Mouse (Mus musculus) testis, adult 2 months (tissue): ENCODE measurements around the gene Hmbs. TPM values are rescaled to one million over a fixed set of nuclear protein-coding genes. Genes with fewer than 3 reads are reported as not detected.
A peak's percentile ranks its signal among the peaks of the same experiment; 100 is the strongest.

Experiments
- H3K27ac ChIP-seq: fragments of 200-500 bp; 2 replicates; pipeline ENCODE4 v1.5.1; 2012; ENCODE audit warnings: low read depth, low read length; ENCODE audit not compliant: control insufficient read depth, insufficient read depth
- H3K27me3 ChIP-seq: fragments of 200-500 bp; 2 replicates; pipeline ENCODE4 v1.6.1; 2012; ENCODE audit warnings: mild to moderate bottlenecking, low read length, moderate library complexity; ENCODE audit not compliant: control insufficient read depth, insufficient read depth
- H3K36me3 ChIP-seq: fragments of 200-500 bp; 2 replicates; pipeline ENCODE4 v1.6.1; 2012; ENCODE audit warnings: mild to moderate bottlenecking, low read length; ENCODE audit not compliant: control insufficient read depth, insufficient read depth
- H3K4me1 ChIP-seq: fragments of 200-500 bp; 2 replicates; pipeline ENCODE4 v1.6.1; 2012; ENCODE audit warnings: low read length; ENCODE audit not compliant: control insufficient read depth, insufficient read depth
- H3K4me3 ChIP-seq: fragments of 200-500 bp; 2 replicates; pipeline ENCODE4 v1.5.1; 2012; ENCODE audit warnings: low read depth, mild to moderate bottlenecking, low read length, moderate library complexity, mixed read lengths; ENCODE audit not compliant: control insufficient read depth
- CTCF ChIP-seq: fragments of 200-500 bp; IDR thresholded peaks from 2 replicates; pipeline ENCODE4 v1.5.1; 2012; ENCODE audit warnings: low read depth, mild to moderate bottlenecking, inconsistent platforms, low read length, moderate library complexity; ENCODE audit not compliant: control insufficient read depth, insufficient read depth, insufficient replicate concordance
- POLR2A ChIP-seq: fragments of 200-500 bp; IDR thresholded peaks from 2 replicates; pipeline ENCODE4 v1.6.1; 2012; ENCODE audit warnings: low read depth, mild to moderate bottlenecking, inconsistent platforms, low read length, moderate library complexity; ENCODE audit not compliant: control insufficient read depth
- polyA plus RNA-seq: library from polyadenylated mRNA; depleted of rRNA; stranded (reverse); fragments of >200 nt; gene quantifications from 2 replicates; pipeline ENCODE4 v1.2.3, GENCODE M21; 2012

Gene Hmbs
- polyA plus RNA-seq, 1 experiment = 18.2 TPM

DNA sequence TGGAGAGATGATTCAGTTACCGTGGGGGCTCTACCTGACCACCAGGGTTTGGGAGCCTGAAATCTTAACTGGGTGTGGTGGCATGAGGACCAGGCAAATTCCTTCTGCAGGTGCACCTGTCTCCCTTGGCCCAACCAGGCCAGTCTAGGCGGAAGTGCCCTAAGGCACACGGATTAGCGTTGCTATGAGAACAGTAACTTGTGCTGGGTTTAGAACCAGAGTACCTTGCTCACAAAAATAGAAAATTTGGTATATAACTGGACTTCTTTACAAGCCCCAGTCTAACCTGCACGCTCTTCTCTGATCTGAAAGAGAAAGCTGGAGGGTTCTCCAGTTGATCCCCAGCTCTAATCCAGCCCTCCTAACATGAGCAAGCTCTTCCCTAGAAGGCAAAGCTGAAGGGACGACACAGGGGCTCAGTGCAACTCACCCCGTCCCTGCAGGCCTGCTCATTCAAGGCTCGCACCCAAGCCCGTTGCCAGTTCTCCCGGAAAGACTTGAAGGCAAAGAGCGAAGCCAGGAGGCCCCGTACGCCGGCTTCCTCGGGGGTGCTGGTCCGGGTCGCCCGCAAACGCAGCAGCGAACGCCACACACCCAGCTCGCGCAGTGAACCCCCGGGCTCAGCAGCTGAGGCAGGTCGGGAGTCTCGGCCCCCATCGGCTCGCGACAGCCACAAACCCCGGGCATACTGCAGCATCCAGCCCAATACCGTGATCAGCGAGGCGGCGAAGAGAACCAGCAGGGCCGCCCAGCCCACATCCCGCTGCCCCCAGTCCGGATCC lies 24.7 kb downstream of the Hmbs start:
- no peak overlapping the region for H3K27ac ChIP-seq
- H3K27me3 ChIP-seq = no peaks in the 10 kb centered on the region

GRCm38 (mm10) chr9:44318826-44319095 lies 25.3 kb downstream of the Hmbs start:
- H3K4me1 ChIP-seq = peaks cover 23% of the 10 kb centered on the region
- no peaks in the 10 kb centered on the region; the same call in 1 of the 2 replicates for H3K36me3 ChIP-seq
- H3K27me3 ChIP-seq = no peaks in the 10 kb centered on the region
- no peak overlapping the region for H3K27ac ChIP-seq
- TF ChIP-seq POLR2A = no peak
- TF ChIP-seq CTCF = no peak
- H3K4me3 ChIP-seq = no peak overlapping the region

More for the DNA sequence above, 24.7 kb downstream of the Hmbs start:
- H3K4me1 ChIP-seq = peaks cover 23% of the 10 kb centered on the region
- H3K36me3 ChIP-seq = no peaks in the 10 kb centered on the region; the same call in 1 of the 2 replicates
- TF ChIP-seq CTCF (no peak), POLR2A (no peak)
- peak overlapping the region; percentile 86 for H3K4me3 ChIP-seq

DNA sequence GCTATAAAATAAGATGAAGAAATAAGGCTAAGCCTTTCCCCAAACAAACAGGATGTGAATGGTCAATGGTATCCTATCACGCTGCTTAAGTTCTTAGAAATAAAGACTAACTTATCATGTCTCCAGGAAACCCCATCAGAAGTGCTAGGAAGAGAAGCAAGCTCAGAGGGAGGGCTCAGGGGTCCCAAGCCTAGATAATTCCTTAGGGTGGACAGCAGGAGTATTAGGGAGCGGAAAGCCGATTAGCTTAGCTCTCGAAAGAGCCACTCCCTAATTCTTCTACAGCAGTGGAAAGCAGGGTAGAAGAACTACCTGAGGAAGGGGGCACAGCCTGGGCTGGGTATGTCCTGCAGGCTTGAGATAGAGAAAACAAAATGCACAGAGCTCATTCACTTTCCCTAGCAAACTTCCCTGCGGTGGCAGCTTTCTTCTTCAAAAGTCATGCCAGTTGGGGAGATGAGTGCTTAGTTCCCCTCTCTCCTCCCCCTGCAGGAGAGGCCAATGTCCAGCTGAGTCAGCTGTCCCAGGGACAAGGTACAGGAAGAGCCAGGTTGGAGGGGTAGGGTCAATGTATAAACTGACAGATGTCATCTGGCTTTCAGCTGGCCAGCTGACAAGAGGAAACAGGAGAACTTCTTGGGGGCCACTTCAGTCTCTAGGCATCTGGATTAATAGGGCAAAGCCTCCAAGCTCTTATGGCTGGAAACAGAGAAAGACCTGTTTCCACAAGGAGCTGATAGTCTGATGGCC lies 25.8 kb downstream of the Hmbs start:
- H3K27ac ChIP-seq = no peak overlapping the region
- no peak overlapping the region for H3K4me3 ChIP-seq
- no peak for TF ChIP-seq CTCF
- TF ChIP-seq POLR2A = no peak
- H3K36me3 ChIP-seq = no peaks in the 10 kb centered on the region; the same call in 1 of the 2 replicates
- peaks cover 23% of the 10 kb centered on the region for H3K4me1 ChIP-seq
- no peaks in the 10 kb centered on the region for H3K27me3 ChIP-seq

DNA sequence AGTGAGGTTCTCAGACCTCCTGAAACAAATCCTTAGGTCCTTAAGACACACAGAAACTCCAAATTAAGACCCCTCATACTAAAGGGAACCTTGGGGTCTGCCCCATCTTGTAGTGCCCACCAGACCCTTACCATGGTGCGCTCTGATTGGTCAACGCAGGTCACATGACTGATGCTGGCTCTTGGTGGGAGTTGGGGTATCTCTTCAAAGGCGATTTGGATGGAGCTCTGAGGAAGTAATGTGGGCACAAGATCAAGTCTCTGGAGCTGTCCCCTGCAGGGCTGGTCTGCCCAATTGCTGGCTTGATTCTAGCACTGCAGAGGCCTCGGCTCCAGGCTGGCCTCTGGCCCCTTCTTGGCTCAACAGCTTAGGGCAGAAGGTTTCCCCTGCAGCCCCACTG lies 26.6 kb downstream of the Hmbs start:
- Histone ChIP-seq H3K27me3 (no peaks in the 10 kb centered on the region), H3K27ac (no peak overlapping the region), H3K4me1 (peaks cover 23% of the 10 kb centered on the region), H3K36me3 (no peaks in the 10 kb centered on the region; the same call in 1 of the 2 replicates), H3K4me3 (no peak overlapping the region)
- no peak for TF ChIP-seq POLR2A
- no peak for TF ChIP-seq CTCF

DNA sequence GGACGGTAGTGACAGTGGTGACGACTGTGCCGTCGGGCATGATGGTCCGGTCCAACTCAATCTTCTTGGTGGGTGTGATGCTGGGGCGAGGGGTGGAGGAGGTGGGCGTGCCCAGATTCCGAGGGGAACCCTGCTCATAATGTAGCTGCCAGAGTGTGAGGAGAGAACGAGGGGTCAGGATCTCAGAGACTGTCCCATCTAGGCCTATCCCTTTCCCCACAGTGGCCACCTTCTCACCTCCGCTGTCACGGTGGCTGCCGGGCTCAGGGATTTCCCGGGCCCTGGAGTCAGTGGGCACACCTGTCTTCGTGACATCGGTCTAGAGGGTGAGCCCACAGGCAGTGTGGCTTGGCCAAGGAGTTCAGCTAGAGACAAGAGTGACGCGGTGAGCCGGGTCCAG lies 29.1 kb downstream of the Hmbs start:
- H3K27me3 ChIP-seq = no peaks in the 10 kb centered on the region
- no peak overlapping the region for H3K27ac ChIP-seq
- H3K4me3 ChIP-seq = no peak overlapping the region
- H3K4me1 ChIP-seq = peaks cover 17% of the 10 kb centered on the region
- TF ChIP-seq CTCF (no peak), POLR2A (no peak)
- H3K36me3 ChIP-seq = no peaks in the 10 kb centered on the region; the same call in 1 of the 2 replicates

DNA sequence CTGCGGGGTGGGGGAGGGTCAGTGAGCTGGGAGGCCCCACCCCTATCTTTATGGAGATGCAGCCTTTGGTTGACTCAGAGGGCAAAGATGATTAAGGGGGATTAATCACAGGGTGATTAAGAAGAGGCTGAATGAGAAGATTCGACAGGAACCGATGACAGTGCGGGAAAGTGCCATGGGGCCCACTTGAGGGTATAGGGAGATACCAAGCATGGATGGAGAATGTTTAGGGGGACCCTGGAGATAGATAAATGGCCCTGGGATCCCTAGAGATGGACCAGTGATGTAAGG lies 29.8 kb downstream of the Hmbs start:
- no peak for TF ChIP-seq CTCF
- TF ChIP-seq POLR2A = no peak
- Histone ChIP-seq H3K4me1 (peaks cover 12% of the 10 kb centered on the region), H3K36me3 (no peaks in the 10 kb centered on the region; the same call in 1 of the 2 replicates), H3K27ac (no peak overlapping the region), H3K4me3 (no peak overlapping the region), H3K27me3 (no peaks in the 10 kb centered on the region)

- Histone ChIP-seq H3K36me3 (no peaks in the 10 kb centered on the region; the same call in 1 of the 2 replicates), H3K27ac (no peak overlapping the region), H3K4me3 (no peak overlapping the region), H3K4me1 (peaks cover 7% of the 10 kb centered on the region), H3K27me3 (no peaks in the 10 kb centered on the region)
- TF ChIP-seq POLR2A (no peak), CTCF (no peak)
Observed at GRCm38 (mm10) chr9:44313476-44314256, 30.4 kb downstream of the Hmbs start.
